Mouse (Mus musculus): ENCODE results near the gene Slc25a48. TPM values are rescaled to one million over a fixed set of nuclear protein-coding genes. Genes with fewer than 3 reads are reported as not detected.
A peak's percentile ranks its signal among the peaks of the same experiment; 100 is the strongest.

Gene Slc25a48
- polyA plus RNA-seq, 1 experiment, result 0.31 TPM

DNA sequence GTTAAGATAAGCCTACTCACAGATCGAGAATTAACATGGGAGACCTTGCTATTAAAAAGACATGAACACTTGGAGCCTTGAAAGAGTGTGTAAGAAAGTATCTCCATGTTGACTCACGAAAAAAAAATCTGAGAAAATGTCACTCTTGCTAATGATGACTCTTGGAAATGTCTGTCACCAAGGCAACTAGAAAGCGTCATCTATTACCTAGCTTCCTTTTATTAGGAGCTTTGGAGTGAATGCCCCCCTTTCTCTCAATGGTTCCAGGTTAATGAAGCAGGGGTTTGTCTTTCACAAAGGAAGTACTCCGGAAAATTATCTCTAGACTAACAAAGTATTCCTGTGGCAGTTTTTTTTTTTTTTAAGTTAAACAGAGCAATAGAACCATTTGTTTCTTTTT, 78.2 kb downstream of the Slc25a48 start:
- no peaks in the 10 kb centered on the region for H3K36me3 ChIP-seq (ENCODE audit: control insufficient read depth, insufficient read depth, low read length)
- DNase-seq, result no peak
- TF ChIP-seq CTCF (IDR thresholded peaks at IDR 0.05; ENCODE audit: borderline replicate concordance, control insufficient read depth, extremely low read depth, insufficient read depth, low read length, poor library complexity), result no peak
- TF ChIP-seq POLR2A (IDR thresholded peaks at IDR 0.05; ENCODE audit: control insufficient read depth, extremely low read depth, insufficient read depth, low read length, poor library complexity), result no peak
- H3K4me3 ChIP-seq (ENCODE audit: control insufficient read depth, insufficient read depth, low read length), result no peak overlapping the region
- 93% methylated on average over 4 of the region's 4 CpGs for WGBS
- peaks cover 7% of the 10 kb centered on the region; the same call in 1 of the 2 replicates for H3K4me1 ChIP-seq (replicated peaks; ENCODE audit: control insufficient read depth, insufficient read depth, low read length)
- H3K27me3 ChIP-seq (ENCODE audit: control insufficient read depth, insufficient read depth, low read length), result no peaks in the 10 kb centered on the region
- H3K27ac ChIP-seq (ENCODE audit: control insufficient read depth, insufficient read depth, low read length), result no peak overlapping the region

DNA sequence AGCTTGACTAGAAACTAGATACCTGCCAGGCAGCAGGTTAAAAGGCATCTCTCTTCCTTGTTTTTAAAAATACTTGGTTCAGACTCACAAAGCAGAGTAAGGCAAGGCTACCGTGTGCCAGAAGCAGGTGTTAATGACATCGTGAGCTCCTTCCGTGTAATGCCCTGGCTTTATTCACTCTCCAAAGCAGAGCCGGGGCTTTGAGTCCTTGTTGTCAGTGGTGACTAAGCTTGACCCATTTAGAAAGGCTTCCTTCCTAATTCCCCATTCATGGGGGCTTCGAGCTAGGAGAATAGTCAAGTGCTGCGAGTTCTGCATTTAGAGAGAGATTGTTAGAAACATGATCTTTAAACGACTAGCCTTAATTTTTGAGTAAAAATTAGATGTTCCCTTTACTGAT, 78.7 kb downstream of the Slc25a48 start:
- H3K36me3 ChIP-seq (ENCODE audit: control insufficient read depth, insufficient read depth, low read length), result no peaks in the 10 kb centered on the region
- TF ChIP-seq CTCF (IDR thresholded peaks at IDR 0.05; ENCODE audit: borderline replicate concordance, control insufficient read depth, extremely low read depth, insufficient read depth, low read length, poor library complexity) (no peak), POLR2A (IDR thresholded peaks at IDR 0.05; ENCODE audit: control insufficient read depth, extremely low read depth, insufficient read depth, low read length, poor library complexity) (no peak)
- H3K4me1 ChIP-seq (replicated peaks; ENCODE audit: control insufficient read depth, insufficient read depth, low read length), result peaks cover 7% of the 10 kb centered on the region; the same call in 1 of the 2 replicates
- WGBS, result 67% methylated on average over 7 of the region's 7 CpGs
- no peak for DNase-seq
- H3K4me3 ChIP-seq (ENCODE audit: control insufficient read depth, insufficient read depth, low read length), result no peak overlapping the region
- H3K27ac ChIP-seq (ENCODE audit: control insufficient read depth, insufficient read depth, low read length), result no peak overlapping the region
- no peaks in the 10 kb centered on the region for H3K27me3 ChIP-seq (ENCODE audit: control insufficient read depth, insufficient read depth, low read length)

DNA sequence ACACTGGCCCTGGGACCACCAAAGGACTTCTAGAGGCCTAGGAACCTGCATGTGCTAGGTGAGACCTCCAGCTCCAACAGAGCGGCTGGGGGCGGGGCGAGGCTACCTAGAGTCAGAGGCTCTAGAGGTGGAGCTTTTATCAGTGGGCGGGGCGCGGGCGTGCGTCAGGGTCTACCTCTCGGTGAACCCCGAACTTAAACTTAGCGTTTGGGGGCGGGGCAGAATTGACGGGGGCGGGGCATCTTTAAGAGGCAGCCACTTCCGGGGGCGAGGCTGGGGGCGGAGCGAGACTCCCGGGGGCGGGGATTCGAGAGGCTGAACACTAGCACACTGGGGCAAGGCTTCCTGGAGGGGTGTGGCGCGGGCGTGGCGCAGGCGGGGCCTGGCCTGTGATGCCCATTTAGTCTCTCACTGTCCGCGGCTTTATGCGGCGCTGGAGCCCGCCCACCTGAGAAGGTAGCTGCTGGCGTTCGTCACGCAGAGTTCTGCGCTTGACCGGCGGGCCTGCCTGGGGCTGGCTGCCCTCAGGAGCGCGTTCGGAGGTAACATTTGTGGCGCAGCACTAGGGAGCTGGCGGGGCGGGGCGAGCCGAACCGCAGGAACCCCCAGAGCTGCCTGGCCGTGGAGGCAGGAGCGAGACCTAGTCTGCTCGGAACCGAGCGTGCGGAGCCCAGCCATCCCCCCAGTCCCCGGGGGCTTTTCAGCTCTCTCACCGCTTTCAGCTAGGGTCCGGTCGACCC, 84.1 kb downstream of the Slc25a48 start, which contains the start of gene Fbxl21:
Gene Fbxl21, plus strand, starts transcription at position 392 of the 740 bp plus-strand sequence.
- H3K27ac ChIP-seq (ENCODE audit: control insufficient read depth, insufficient read depth, low read length), result no peak within 1 kb of the TSS
- WGBS, result 2% methylated on average over 56 of the region's 56 CpGs
- peak; percentile 25; the same call in 1 of the 2 replicates for TF ChIP-seq POLR2A (IDR thresholded peaks at IDR 0.05; ENCODE audit: control insufficient read depth, extremely low read depth, insufficient read depth, low read length, poor library complexity)
- TF ChIP-seq CTCF (IDR thresholded peaks at IDR 0.05; ENCODE audit: borderline replicate concordance, control insufficient read depth, extremely low read depth, insufficient read depth, low read length, poor library complexity), result no peak

DNA sequence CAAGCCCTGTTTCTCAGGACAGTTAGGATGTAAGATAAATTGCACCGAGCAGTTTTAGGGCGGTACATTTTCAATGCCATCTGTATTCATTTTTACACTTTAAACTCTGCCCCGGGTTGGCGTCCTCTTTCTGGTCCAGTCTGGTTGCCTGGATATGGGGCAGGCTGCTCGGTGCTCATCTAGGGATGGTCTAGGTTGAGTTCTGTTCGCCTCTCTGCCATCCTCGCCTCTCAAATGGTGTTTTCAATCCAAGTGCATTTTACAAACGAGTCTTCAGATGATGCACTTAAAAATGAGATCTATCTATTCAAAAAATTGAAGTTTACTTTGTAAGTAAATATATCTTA, 84.6 kb downstream of the Slc25a48 start:
- 7% methylated on average over 8 of the region's 8 CpGs for WGBS
- Histone ChIP-seq H3K27me3 (ENCODE audit: control insufficient read depth, insufficient read depth, low read length) (no peaks in the 10 kb centered on the region), H3K4me3 (ENCODE audit: control insufficient read depth, insufficient read depth, low read length) (peak overlapping the region; percentile 59), H3K4me1 (replicated peaks; ENCODE audit: control insufficient read depth, insufficient read depth, low read length) (peaks cover 13% of the 10 kb centered on the region), H3K27ac (ENCODE audit: control insufficient read depth, insufficient read depth, low read length) (no peak overlapping the region), H3K36me3 (ENCODE audit: control insufficient read depth, insufficient read depth, low read length) (no peaks in the 10 kb centered on the region)
- no peak for DNase-seq
- no peak for TF ChIP-seq CTCF (IDR thresholded peaks at IDR 0.05; ENCODE audit: borderline replicate concordance, control insufficient read depth, extremely low read depth, insufficient read depth, low read length, poor library complexity)
- no peak for TF ChIP-seq POLR2A (IDR thresholded peaks at IDR 0.05; ENCODE audit: control insufficient read depth, extremely low read depth, insufficient read depth, low read length, poor library complexity)

More for the DNA sequence above, 84.1 kb downstream of the Slc25a48 start, which contains the start of gene Fbxl21:
- Histone ChIP-seq H3K27me3 (ENCODE audit: control insufficient read depth, insufficient read depth, low read length) (no peaks in the 10 kb centered on the region), H3K4me1 (replicated peaks; ENCODE audit: control insufficient read depth, insufficient read depth, low read length) (peaks cover 13% of the 10 kb centered on the region), H3K4me3 (ENCODE audit: control insufficient read depth, insufficient read depth, low read length) (peak within 1 kb of the TSS; percentile 59), H3K36me3 (ENCODE audit: control insufficient read depth, insufficient read depth, low read length) (no peaks in the 10 kb centered on the region)
- peak; percentile 90 for DNase-seq

Other genes starting within 250 kb of the Slc25a48 start
- gene Neurog1, start 186.2 kb upstream of the Slc25a48 start, polyA plus RNA-seq (2012; rRNA removed), result 0.17 and 0.24 TPM in 2 replicates
- 4.7 and 4.9 TPM in 2 replicates for gene Cxcl14, start 141.8 kb upstream of the Slc25a48 start, polyA plus RNA-seq (2012; rRNA removed)
- gene Gm3045, start 11.8 kb upstream of the Slc25a48 start, polyA plus RNA-seq (2012; rRNA removed), result not detected in 2 replicates
- 1.1 and 1.6 TPM in 2 replicates for gene Il9, start 43.9 kb downstream of the Slc25a48 start, polyA plus RNA-seq (2012; rRNA removed)
- gene Fbxl21, start 84.1 kb downstream of the Slc25a48 start, polyA plus RNA-seq (2012; rRNA removed), result 0.40 and 0.71 TPM in 2 replicates
- gene Lect2, start 110.1 kb downstream of the Slc25a48 start, polyA plus RNA-seq (2012; rRNA removed), result 0.33 TPM in 1 of 2 replicates, not detected in the other
- gene Tgfbi, start 171.2 kb downstream of the Slc25a48 start, polyA plus RNA-seq (2012; rRNA removed), result 32.1 and 33.8 TPM in 2 replicates